Mouse (Mus musculus) stomach, embryonic 14.5 days (tissue): ENCODE measurements at regions not wholly inside any gene's neighbourhood (a gene's known extent, or its start where the extent isn't known, plus 50 kb on each side); places are given as distances from the start of the nearest gene placed in this dataset.

Experiments
- ATAC-seq: fragments of 200-750 bp; cut with Nextera tagmentation; 2 replicates; pipeline ENCODE4 v1.8.0; 2017; ENCODE audit warnings: low read depth, moderate TSS enrichment; ENCODE audit not compliant: insufficient number of reproducible peaks, insufficient read depth, low FRiP score
- H3K27ac ChIP-seq: fragments of 300-500 bp; sonication (generic); 2 replicates; pipeline ENCODE4 v1.5.1; 2014; ENCODE audit warnings: mild to moderate bottlenecking, low read length, moderate library complexity, mixed read lengths
- H3K27me3 ChIP-seq: fragments of 300-500 bp; sonication (generic); 2 replicates; pipeline ENCODE4 v1.6.1; 2014; ENCODE audit warnings: low read length, control low read depth, mixed read lengths; ENCODE audit not compliant: control insufficient read depth, insufficient read depth
- H3K36me3 ChIP-seq: fragments of 300-500 bp; sonication (generic); 2 replicates; pipeline ENCODE4 v1.6.1; 2014; ENCODE audit warnings: mild to moderate bottlenecking, control low read depth, low read length, moderate library complexity, mixed read lengths; ENCODE audit not compliant: control insufficient read depth, insufficient read depth
- H3K4me1 ChIP-seq: fragments of 300-500 bp; sonication (generic); 2 replicates; pipeline ENCODE4 v1.6.1; 2014; ENCODE audit warnings: low read length, control low read depth, mixed read lengths; ENCODE audit not compliant: control insufficient read depth, insufficient read depth
- H3K4me2 ChIP-seq: fragments of 300-500 bp; sonication (generic); replicated peaks from 2 replicates; pipeline ENCODE4 v1.6.1; 2014; ENCODE audit warnings: low read depth, low read length, control low read depth
- H3K4me3 ChIP-seq: fragments of 300-500 bp; sonication (generic); 2 replicates; pipeline ENCODE4 v1.5.1; 2014; ENCODE audit warnings: low read depth, low read length, control low read depth
- H3K9ac ChIP-seq: fragments of 300-500 bp; sonication (generic); replicated peaks from 2 replicates; pipeline ENCODE4 v1.6.1; 2014; ENCODE audit warnings: low read depth, mild to moderate bottlenecking, control low read depth, low read length, moderate library complexity, mixed read lengths
- H3K9me3 ChIP-seq: fragments of 300-500 bp; sonication (generic); 2 replicates; pipeline ENCODE4 v1.6.1; 2016; ENCODE audit warnings: low read depth, low read length, control low read depth; ENCODE audit not compliant: control insufficient read depth
- WGBS: fragments of 180-500 bp; shearing (Covaris S2); extraction: QIAGEN DNeasy Blood & Tissue Kit; methylation state at CpG from one replicate; pipeline ENCODE4 v1.1.7; 2014; 5-methylcytosine and 5-hydroxymethylcytosine counted together

- Histone ChIP-seq H3K9me3 (no peaks in the 10 kb centered on the region), H3K4me3 (no peak overlapping the region), H3K36me3 (no peaks in the 10 kb centered on the region), H3K4me2 (no peak overlapping the region), H3K4me1 (no peaks in the 10 kb centered on the region), H3K9ac (no peak overlapping the region), H3K27me3 (no peaks in the 10 kb centered on the region), H3K27ac (no peak overlapping the region)
- ATAC-seq, result no peak
- 59% methylated on average over 7 of the region's 7 CpGs for WGBS
Observed at GRCm38 (mm10) chr3:131914997-131915396, 170.1 kb upstream of the Dkk2 start.

GRCm38 (mm10) chr3:131917734-131918534, 167.2 kb upstream of the Dkk2 start:
- no peak for ATAC-seq
- no peak overlapping the region for H3K4me3 ChIP-seq
- H3K4me2 ChIP-seq, result no peak overlapping the region
- H3K9ac ChIP-seq, result no peak overlapping the region
- 69% methylated on average over 13 of the region's 13 CpGs for WGBS
- H3K27ac ChIP-seq, result no peak overlapping the region
- H3K4me1 ChIP-seq, result no peaks in the 10 kb centered on the region
- no peaks in the 10 kb centered on the region for H3K27me3 ChIP-seq
- H3K36me3 ChIP-seq, result no peaks in the 10 kb centered on the region
- H3K9me3 ChIP-seq, result no peaks in the 10 kb centered on the region

GRCm38 (mm10) chr3:131919476-131919875, 165.6 kb upstream of the Dkk2 start:
- no peak for ATAC-seq
- no peaks in the 10 kb centered on the region for H3K27me3 ChIP-seq
- no peak overlapping the region for H3K4me2 ChIP-seq
- no peak overlapping the region for H3K4me3 ChIP-seq
- no peaks in the 10 kb centered on the region for H3K9me3 ChIP-seq
- no peaks in the 10 kb centered on the region for H3K4me1 ChIP-seq
- H3K27ac ChIP-seq, result no peak overlapping the region
- WGBS, result 69% methylated on average over 12 of the region's 12 CpGs
- H3K9ac ChIP-seq, result no peak overlapping the region
- no peaks in the 10 kb centered on the region for H3K36me3 ChIP-seq

- ATAC-seq, result no peak
- WGBS, result 85% methylated on average over 6 of the region's 6 CpGs
- no peak overlapping the region for H3K4me2 ChIP-seq
Observed at GRCm38 (mm10) chr3:131921161-131921560, 163.9 kb upstream of the Dkk2 start.

GRCm38 (mm10) chr3:131922733-131923132, 162.4 kb upstream of the Dkk2 start:
- Histone ChIP-seq H3K4me1 (no peaks in the 10 kb centered on the region), H3K4me3 (no peak overlapping the region), H3K36me3 (no peaks in the 10 kb centered on the region), H3K9ac (no peak overlapping the region), H3K9me3 (no peaks in the 10 kb centered on the region), H3K27me3 (no peaks in the 10 kb centered on the region), H3K27ac (no peak overlapping the region), H3K4me2 (no peak overlapping the region)
- 52% methylated on average over 1 of the region's 1 CpGs for WGBS
- ATAC-seq, result no peak

More at GRCm38 (mm10) chr3:131921161-131921560, 163.9 kb upstream of the Dkk2 start:
- Histone ChIP-seq H3K9ac (no peak overlapping the region), H3K36me3 (no peaks in the 10 kb centered on the region), H3K9me3 (no peaks in the 10 kb centered on the region), H3K4me1 (no peaks in the 10 kb centered on the region), H3K27ac (no peak overlapping the region), H3K4me3 (no peak overlapping the region), H3K27me3 (no peaks in the 10 kb centered on the region)

- 86% methylated on average over 7 of the region's 7 CpGs for WGBS
Observed at GRCm38 (mm10) chr3:131940896-131941295, 144.2 kb upstream of the Dkk2 start.

GRCm38 (mm10) chr3:131941961-131942753, 142.9 kb upstream of the Dkk2 start:
- WGBS, result 54% methylated on average over 24 of the region's 24 CpGs
- no peak overlapping the region for H3K27ac ChIP-seq
- H3K27me3 ChIP-seq, result no peaks in the 10 kb centered on the region
- no peaks in the 10 kb centered on the region for H3K9me3 ChIP-seq
- H3K9ac ChIP-seq, result no peak overlapping the region
- H3K4me2 ChIP-seq, result peak overlapping the region; percentile 10
- ATAC-seq, result peak; percentile 33; the same call in 1 of the 2 replicates
- 0 out of 2 replicates have a peak, but pooled peaks cover 3% of the 10 kb centered on the region for H3K4me1 ChIP-seq
- H3K4me3 ChIP-seq, result no peak overlapping the region
- no peaks in the 10 kb centered on the region for H3K36me3 ChIP-seq

More at GRCm38 (mm10) chr3:131940896-131941295, 144.2 kb upstream of the Dkk2 start:
- Histone ChIP-seq H3K4me3 (no peak overlapping the region), H3K4me1 (0 out of 2 replicates have a peak, but pooled peaks cover 3% of the 10 kb centered on the region), H3K27ac (no peak overlapping the region), H3K36me3 (no peaks in the 10 kb centered on the region), H3K9ac (no peak overlapping the region), H3K27me3 (no peaks in the 10 kb centered on the region), H3K4me2 (no peak overlapping the region), H3K9me3 (no peaks in the 10 kb centered on the region)
- ATAC-seq, result no peak

- Histone ChIP-seq H3K9me3 (no peaks in the 10 kb centered on the region), H3K36me3 (no peaks in the 10 kb centered on the region), H3K27me3 (no peaks in the 10 kb centered on the region), H3K4me1 (0 out of 2 replicates have a peak, but pooled peaks cover 3% of the 10 kb centered on the region), H3K4me3 (no peak overlapping the region), H3K4me2 (no peak overlapping the region), H3K27ac (no peak overlapping the region), H3K9ac (no peak overlapping the region)
- 88% methylated on average over 7 of the region's 7 CpGs for WGBS
- ATAC-seq, result no peak
Observed at GRCm38 (mm10) chr3:131943436-131943835, 141.7 kb upstream of the Dkk2 start.
